Mouse (Mus musculus): ENCODE data around the gene Cstf1.

- TF ChIP-seq CHD2 (IDR thresholded peaks at IDR 0.05; ENCODE audit: low read length): no peak
- TF ChIP-seq ZNF384 (IDR thresholded peaks at IDR 0.05; ENCODE audit: low read depth, low read length): no peak
- peak; percentile 19 for TF ChIP-seq POLR2A (IDR thresholded peaks at IDR 0.05; ENCODE audit: low read depth, low read length)
Measured at GRCm38 (mm10) chr2:172416218-172416617, 45.7 kb downstream of the Cstf1 start.
